Mouse (Mus musculus) neural tube, embryonic 11.5 days (tissue): Measurements from ENCODE around the gene Rgs7bp. TPM values are rescaled to one million over a fixed set of nuclear protein-coding genes. Genes with fewer than 3 reads are reported as not detected.

Experiments used
- ATAC-seq: fragments of 200-750 bp; cut with Nextera tagmentation; 2 replicates; pipeline ENCODE4 v1.8.0; 2017; ENCODE audit warnings: moderate number of reproducible peaks, mild to moderate bottlenecking, moderate TSS enrichment, moderate library complexity; ENCODE audit not compliant: insufficient read depth, low FRiP score, low TSS enrichment
- DNase-seq: peaks from one replicate; pipeline ENCODE4 v3.0.0-alpha.2; 2015; ENCODE audit warnings: low spot score
- H3K27ac ChIP-seq: fragments of 300-500 bp; sonication (generic); 2 replicates; pipeline ENCODE4 v1.5.1; 2014; ENCODE audit warnings: low read depth, mild to moderate bottlenecking, low read length
- H3K27me3 ChIP-seq: fragments of 300-500 bp; sonication (generic); 2 replicates; pipeline ENCODE4 v1.6.1; 2014; ENCODE audit warnings: mild to moderate bottlenecking, low read length, mixed read lengths; ENCODE audit not compliant: control insufficient read depth, insufficient read depth
- H3K36me3 ChIP-seq: fragments of 300-500 bp; sonication (generic); 2 replicates; pipeline ENCODE4 v1.6.1; 2014; ENCODE audit warnings: mild to moderate bottlenecking, low read length, moderate library complexity, mixed read lengths; ENCODE audit not compliant: control insufficient read depth, insufficient read depth
- H3K4me1 ChIP-seq: fragments of 300-500 bp; sonication (generic); 2 replicates; pipeline ENCODE4 v1.6.1; 2014; ENCODE audit warnings: low read length, mixed read lengths; ENCODE audit not compliant: control insufficient read depth, insufficient read depth
- H3K4me2 ChIP-seq: fragments of 300-500 bp; sonication (generic); 2 replicates; pipeline ENCODE4 v1.6.1; 2014; ENCODE audit warnings: low read depth, mild to moderate bottlenecking, moderate library complexity
- H3K4me3 ChIP-seq: fragments of 300-500 bp; sonication (generic); 2 replicates; pipeline ENCODE4 v1.5.1; 2014; ENCODE audit warnings: low read depth, low read length
- H3K9ac ChIP-seq: fragments of 300-500 bp; sonication (generic); 2 replicates; pipeline ENCODE4 v1.6.1; 2014; ENCODE audit warnings: mild to moderate bottlenecking, low read length
- H3K9me3 ChIP-seq: fragments of 300-500 bp; sonication (generic); 2 replicates; pipeline ENCODE4 v1.6.1; 2016; ENCODE audit warnings: low read length; ENCODE audit not compliant: control insufficient read depth
- WGBS: fragments of 180-500 bp; shearing (Covaris S2); extraction: QIAGEN DNeasy Blood & Tissue Kit; methylation state at CpG from one replicate; pipeline ENCODE4 v1.1.7; 2014; 5-methylcytosine and 5-hydroxymethylcytosine counted together
- polyA plus RNA-seq: library from polyadenylated mRNA; unstranded; fragments of >200 nt; fragmentation: Nextera tagmentation; extraction: Ambion mirVana; gene quantifications from 2 replicates; pipeline ENCODE4 v1.2.1, GENCODE M21; 2014

The Rgs7bp gene
- polyA plus RNA-seq, 1 experiment from 2014 or later: 2.3 TPM

DNA sequence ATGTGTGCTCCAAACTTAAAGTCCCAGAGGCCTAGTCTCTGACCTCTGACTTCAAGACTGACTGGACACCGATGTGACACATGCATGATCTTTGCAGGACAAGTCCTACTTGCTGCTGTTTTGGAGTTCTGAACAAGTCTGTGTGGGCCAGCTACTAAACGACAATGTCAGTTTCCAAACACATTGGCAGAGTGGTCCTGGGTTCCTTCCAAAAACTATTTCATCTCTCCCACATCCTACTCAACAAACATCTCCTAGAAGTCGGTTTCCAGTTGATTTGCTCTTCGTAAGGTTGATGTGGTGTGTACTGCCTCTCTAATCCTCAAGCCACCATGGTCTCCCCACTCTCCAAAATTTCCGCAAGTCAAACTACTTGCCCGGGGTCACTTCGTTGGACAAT, 92.6 kb downstream of the Rgs7bp start:
- no peak overlapping the region for H3K4me3 ChIP-seq
- no peaks in the 10 kb centered on the region for H3K36me3 ChIP-seq
- no peaks in the 10 kb centered on the region for H3K9me3 ChIP-seq
- ATAC-seq (no peak), DNase-seq (no peak)
- no peaks in the 10 kb centered on the region for H3K27me3 ChIP-seq
- no peak overlapping the region for H3K27ac ChIP-seq
- 88% methylated on average over 7 of the region's 7 CpGs for WGBS
- no peaks in the 10 kb centered on the region for H3K4me1 ChIP-seq
- no peak overlapping the region for H3K4me2 ChIP-seq
- no peak overlapping the region for H3K9ac ChIP-seq

DNA sequence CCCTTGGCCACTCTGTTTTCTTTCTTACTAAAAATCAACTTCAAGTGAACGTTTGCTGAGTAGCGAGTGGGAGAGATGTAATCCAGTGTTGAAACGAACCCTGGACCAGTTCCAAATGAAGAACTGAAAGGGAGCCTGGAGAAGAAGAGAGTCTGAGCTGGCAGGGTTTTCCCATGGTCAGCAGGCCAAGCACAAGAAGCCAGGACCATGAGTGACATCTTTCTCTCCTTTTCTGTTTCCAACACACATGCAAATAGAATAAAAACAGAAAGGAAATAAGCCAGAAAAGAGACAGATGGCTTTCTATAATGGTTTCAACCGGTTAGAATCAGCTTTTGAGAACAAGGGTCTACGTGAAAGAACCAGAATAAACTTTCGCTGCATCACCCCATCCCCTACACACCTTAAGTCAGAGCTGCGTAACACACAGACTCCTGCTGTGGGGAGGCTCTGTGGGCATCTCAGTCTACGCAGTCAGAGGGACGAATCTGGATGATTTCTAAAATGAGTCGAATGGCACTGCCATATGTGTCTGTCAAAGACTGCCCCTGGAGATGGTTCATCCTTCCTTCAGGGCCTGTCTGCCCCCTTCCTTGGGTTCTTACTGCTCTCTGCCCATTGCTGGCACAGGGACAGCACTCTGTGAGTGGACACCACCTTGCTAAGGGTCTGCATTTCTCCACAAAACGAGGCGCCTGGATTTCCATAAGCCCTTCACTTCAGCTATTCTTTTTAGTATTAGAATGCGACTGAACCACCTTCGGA, 93.6 kb downstream of the Rgs7bp start:
- H3K9ac ChIP-seq: no peak overlapping the region
- H3K36me3 ChIP-seq: no peaks in the 10 kb centered on the region
- no peak overlapping the region for H3K4me2 ChIP-seq
- DNase-seq: no peak
- WGBS: 89% methylated on average over 14 of the region's 14 CpGs
- no peaks in the 10 kb centered on the region for H3K9me3 ChIP-seq
- H3K4me1 ChIP-seq: no peaks in the 10 kb centered on the region
- no peak overlapping the region for H3K4me3 ChIP-seq
- no peak for ATAC-seq
- H3K27ac ChIP-seq: no peak overlapping the region
- no peaks in the 10 kb centered on the region for H3K27me3 ChIP-seq

DNA sequence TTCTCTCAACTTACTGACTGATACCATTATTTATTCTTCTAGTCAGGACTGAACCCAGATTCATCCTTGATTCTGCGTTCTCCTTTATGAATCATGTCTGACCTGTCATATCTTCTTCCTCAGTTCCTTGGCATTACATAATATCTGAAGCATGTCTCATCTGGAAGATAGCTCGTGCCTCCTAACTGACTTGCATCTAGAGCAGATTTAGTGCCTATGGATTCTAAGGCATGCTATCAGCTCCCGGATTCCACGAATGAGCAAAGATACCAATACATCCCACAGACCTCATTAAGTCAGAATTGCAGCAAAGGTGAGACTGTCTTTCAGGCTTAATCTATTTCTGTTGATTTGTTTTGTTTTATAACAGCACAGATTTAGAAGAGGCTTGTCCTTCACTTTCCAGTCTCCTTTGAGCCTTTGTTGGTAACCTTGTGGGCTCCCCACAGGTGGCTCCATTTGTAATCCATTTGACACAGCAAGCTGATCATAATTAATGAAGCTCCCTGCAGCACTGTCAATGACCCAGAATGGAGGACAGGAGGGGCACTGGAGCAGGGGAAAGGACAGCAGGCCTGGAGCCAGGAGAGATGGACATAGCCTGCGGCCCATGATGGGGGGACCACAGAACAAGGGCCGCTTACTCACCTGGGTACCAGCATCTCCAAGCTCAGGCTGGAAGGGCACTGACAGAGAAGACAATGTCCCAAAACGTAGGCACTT, 94.4 kb downstream of the Rgs7bp start:
- ATAC-seq (no peak), DNase-seq (no peak)
- Histone ChIP-seq H3K4me2 (no peak overlapping the region), H3K36me3 (no peaks in the 10 kb centered on the region), H3K4me1 (no peaks in the 10 kb centered on the region), H3K4me3 (no peak overlapping the region), H3K27ac (no peak overlapping the region), H3K9ac (no peak overlapping the region), H3K9me3 (no peaks in the 10 kb centered on the region), H3K27me3 (no peaks in the 10 kb centered on the region)
- 75% methylated on average over 7 of the region's 7 CpGs for WGBS

DNA sequence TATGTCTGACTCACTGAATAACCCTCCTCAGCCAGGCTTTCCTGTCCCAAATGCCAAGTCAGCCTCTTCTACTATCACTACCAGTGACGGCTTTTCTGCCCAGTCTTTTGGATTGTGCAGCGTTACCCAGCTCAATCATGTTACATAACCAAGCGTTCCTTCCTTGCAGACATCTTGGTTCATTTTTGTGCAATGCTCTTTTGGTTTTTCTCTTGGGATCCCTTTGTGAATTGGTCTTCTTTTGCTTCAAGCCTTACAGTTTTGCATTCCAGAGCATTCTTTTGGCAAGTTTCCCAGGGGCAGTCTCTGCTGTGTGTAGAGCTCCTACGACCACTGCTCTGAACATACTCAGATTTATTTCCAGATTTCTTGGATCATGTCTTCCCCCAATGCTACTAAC, 95.0 kb downstream of the Rgs7bp start:
- Histone ChIP-seq H3K4me3 (no peak overlapping the region), H3K4me2 (no peak overlapping the region), H3K9me3 (no peaks in the 10 kb centered on the region), H3K9ac (no peak overlapping the region), H3K27me3 (no peaks in the 10 kb centered on the region), H3K4me1 (no peaks in the 10 kb centered on the region), H3K27ac (no peak overlapping the region), H3K36me3 (no peaks in the 10 kb centered on the region)
- no peak for ATAC-seq
- 87% methylated on average over 4 of the region's 4 CpGs for WGBS
- no peak for DNase-seq

DNA sequence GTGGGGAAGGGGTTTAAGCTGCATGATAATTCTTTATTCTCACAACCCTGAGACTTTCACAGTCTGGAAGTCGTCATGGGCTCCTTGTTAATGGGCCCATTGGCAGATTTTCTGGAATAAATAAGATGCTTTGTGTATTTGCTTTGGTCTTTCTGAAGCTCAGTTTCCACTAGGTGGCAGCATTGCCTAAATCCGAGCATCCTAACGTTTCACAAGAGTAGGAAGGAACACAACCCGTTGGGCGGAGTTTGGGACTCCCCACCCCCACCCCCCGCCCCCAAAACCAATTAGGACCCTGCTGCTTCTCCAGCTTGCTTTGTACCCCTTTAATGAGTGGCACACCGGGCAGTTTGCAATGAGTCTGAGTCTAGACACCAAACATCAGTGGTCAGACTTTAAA, 106.8 kb downstream of the Rgs7bp start:
- Histone ChIP-seq H3K4me2 (peak overlapping the region; percentile 5; the same call in 1 of the 2 replicates), H3K27me3 (no peaks in the 10 kb centered on the region), H3K4me1 (no peaks in the 10 kb centered on the region), H3K9me3 (no peaks in the 10 kb centered on the region), H3K36me3 (no peaks in the 10 kb centered on the region), H3K9ac (no peak overlapping the region), H3K27ac (no peak overlapping the region), H3K4me3 (no peak overlapping the region)
- peak; percentile 85 for DNase-seq
- peak; percentile 64 for ATAC-seq
- under 1% methylated on average over 7 of the region's 7 CpGs for WGBS

DNA sequence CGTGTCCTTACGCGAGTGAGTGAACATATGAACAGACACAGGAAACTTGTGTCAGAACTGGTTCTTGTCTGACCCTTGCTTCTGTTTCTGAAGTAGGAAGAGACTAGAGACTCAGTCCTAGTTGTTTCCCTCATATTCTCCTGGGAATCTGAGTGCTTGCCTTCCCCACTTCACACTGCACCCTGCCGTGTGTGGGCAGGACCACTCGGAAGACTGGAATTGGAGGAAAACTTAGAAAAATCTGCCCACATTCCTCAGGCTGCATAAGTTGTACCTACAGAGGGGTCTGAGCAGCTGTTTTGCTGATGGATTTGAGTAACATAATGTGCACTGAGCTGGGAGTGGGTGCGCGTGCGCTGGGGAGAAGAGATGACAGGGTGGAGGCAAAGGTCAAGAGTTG, 114.2 kb downstream of the Rgs7bp start:
- Histone ChIP-seq H3K27me3 (no peaks in the 10 kb centered on the region), H3K4me2 (no peak overlapping the region), H3K4me1 (peaks cover 6% of the 10 kb centered on the region; the same call in 1 of the 2 replicates), H3K27ac (no peak overlapping the region), H3K4me3 (no peak overlapping the region), H3K36me3 (no peaks in the 10 kb centered on the region), H3K9ac (no peak overlapping the region), H3K9me3 (no peaks in the 10 kb centered on the region)
- DNase-seq (no peak), ATAC-seq (no peak)
- WGBS: 85% methylated on average over 8 of the region's 8 CpGs

DNA sequence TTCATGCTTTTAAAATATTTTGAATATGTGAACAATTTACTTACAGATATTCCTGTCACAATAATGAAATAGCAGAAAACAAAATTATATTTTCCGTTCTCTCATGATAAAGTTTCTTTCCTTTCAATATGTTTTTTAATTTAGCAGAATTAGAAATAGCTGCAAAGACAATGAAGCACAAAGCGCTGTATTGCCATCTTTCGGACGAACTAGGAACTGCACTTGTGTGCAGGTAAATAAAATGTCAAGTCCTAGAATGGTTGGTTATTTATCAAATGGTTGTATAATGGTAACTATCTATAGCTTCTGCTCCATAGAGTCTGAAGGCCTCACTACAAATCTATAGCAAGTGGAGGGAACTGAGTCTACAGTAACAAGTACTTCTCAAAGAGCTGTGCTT, 114.9 kb downstream of the Rgs7bp start:
- Histone ChIP-seq H3K4me2 (no peak overlapping the region), H3K36me3 (no peaks in the 10 kb centered on the region), H3K27ac (no peak overlapping the region), H3K9ac (no peak overlapping the region), H3K4me3 (no peak overlapping the region), H3K4me1 (peaks cover 6% of the 10 kb centered on the region; the same call in 1 of the 2 replicates), H3K27me3 (no peaks in the 10 kb centered on the region), H3K9me3 (no peaks in the 10 kb centered on the region)
- 5% methylated on average over 4 of the region's 4 CpGs for WGBS
- ATAC-seq (no peak), DNase-seq (peak; percentile 70)

DNA sequence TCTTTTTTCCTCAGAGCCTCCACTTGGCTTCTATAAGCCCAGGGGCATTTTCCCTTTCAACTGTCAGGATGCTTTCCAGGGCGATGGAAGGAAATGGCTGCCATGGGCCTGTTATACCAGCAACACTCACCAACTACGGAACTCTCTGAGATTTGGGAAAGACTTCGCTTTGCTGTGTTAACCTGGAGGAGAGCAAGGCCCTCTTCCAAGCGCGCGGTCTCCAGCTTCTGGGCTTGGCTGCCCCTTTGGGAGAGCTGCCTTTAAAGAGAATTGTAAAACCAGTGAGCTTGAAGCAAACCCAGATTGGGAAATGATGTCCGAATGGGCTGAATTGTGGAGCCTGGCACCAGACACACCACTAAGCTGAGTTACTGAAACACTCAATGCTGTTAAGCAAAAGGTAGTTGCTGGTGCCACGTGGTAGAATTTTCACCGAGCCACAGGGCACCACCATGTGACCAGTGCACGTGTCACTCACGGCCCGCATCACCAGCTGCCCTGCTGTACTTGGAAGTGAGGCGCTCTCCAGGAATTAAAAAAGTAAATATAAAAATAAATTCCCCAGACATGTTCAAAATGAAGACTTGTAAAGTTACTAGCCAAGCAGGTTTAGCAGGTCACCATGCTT, 115.7 kb downstream of the Rgs7bp start:
- ATAC-seq (peak; percentile 64; the same call in 1 of the 2 replicates), DNase-seq (no peak)
- no peaks in the 10 kb centered on the region for H3K36me3 ChIP-seq
- no peak overlapping the region for H3K9ac ChIP-seq
- H3K4me1 ChIP-seq: peaks cover 6% of the 10 kb centered on the region; the same call in 1 of the 2 replicates
- 69% methylated on average over 13 of the region's 13 CpGs for WGBS
- no peaks in the 10 kb centered on the region for H3K27me3 ChIP-seq
- no peaks in the 10 kb centered on the region for H3K9me3 ChIP-seq
- no peak overlapping the region for H3K4me3 ChIP-seq
- H3K4me2 ChIP-seq: no peak overlapping the region
- H3K27ac ChIP-seq: peak overlapping the region; percentile 35; the same call in 1 of the 2 replicates
